Mouse (Mus musculus) right cerebral cortex, postnatal 4 days (tissue): ENCODE measurements around the gene Dennd2c.
"Not testable (repeated sequence)": the region's sequence is repeated elsewhere in the genome, so short reads cannot be mapped to it uniquely, and the experiment has no call there.

ENCODE experiments used
- DNase-seq: peaks from one replicate; pipeline ENCODE4 v3.0.0-alpha.2; 2022

The Dennd2c gene

DNA sequence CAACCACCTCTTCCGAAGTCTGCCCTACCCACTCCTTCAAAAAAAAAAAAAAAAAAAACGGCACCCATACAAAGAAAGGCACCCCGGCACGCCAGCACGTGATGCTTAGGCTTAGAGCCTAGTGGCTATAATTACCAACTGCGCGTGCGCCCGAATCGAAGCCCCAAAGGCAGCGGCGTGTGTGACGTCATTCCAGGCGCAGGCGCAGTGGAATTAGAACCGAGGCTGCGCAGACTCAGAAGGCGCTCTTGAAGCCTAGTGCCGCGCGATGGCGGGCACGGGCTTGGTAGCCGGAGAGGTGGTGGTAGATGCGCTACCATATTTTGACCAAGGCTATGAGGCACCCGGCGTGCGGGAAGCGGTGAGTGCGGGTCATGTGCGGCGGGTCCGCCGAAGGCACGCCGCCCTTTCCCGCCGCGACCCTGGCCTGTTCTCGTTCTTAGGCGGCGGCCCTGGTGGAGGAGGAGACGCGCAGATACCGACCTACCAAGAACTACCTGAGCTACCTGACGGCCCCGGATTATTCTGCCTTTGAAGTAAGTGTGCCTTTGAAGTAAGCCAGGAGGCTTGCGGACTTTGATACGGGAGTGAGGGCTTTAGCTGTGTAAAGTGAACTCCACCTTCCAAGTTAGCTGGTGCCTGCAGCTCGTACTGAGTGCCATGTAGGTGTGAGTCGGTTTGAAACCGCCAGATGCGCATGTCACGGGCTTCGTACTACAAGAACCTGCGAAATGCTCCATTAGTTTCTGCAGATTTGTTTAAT lies 69.3 kb downstream of the Dennd2c start, which contains the start of gene Bcas2:
Bcas2 (plus strand) TSS at position 151 of the 763 bp plus-strand sequence.
- peak; percentile 100 for DNase-seq

- no peak for DNase-seq
These were observed 70.2 kb downstream of the Dennd2c start for GRCm38 (mm10) chr3:103172615-103173014.

DNA sequence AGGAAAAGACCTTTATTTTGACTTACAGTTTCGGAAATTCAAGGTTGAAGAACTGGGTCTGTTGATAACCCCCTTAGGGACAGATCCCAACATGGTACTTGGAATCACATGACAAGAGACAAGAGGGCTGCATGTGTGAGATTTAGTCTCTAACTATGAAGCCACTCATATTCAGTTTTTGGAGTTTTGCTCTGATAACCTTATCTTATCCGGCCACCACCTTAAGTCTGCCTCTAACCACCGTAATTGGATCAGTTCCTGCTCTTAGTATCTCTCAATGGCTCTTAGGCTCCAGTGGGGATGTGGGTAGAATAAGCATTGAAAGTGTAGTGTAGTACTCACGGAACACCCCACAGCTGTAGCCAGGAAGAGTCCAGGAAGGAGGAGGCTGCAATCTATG lies 74.3 kb downstream of the Dennd2c start:
- no peak for DNase-seq

- no peak for DNase-seq
These were observed 77.1 kb downstream of the Dennd2c start for GRCm38 (mm10) chr3:103179527-103179926.

- DNase-seq: no peak
These were observed 78.8 kb downstream of the Dennd2c start for GRCm38 (mm10) chr3:103181171-103181570.

- no peak for DNase-seq
These were observed 80.4 kb downstream of the Dennd2c start for GRCm38 (mm10) chr3:103182821-103183220.

GRCm38 (mm10) chr3:103184467-103184866 lies 82.1 kb downstream of the Dennd2c start:
- not testable (repeated sequence) for DNase-seq

GRCm38 (mm10) chr3:103188451-103188850 lies 86.0 kb downstream of the Dennd2c start:
- DNase-seq: no peak

GRCm38 (mm10) chr3:103188856-103189255 lies 86.5 kb downstream of the Dennd2c start:
- no peak for DNase-seq

DNA sequence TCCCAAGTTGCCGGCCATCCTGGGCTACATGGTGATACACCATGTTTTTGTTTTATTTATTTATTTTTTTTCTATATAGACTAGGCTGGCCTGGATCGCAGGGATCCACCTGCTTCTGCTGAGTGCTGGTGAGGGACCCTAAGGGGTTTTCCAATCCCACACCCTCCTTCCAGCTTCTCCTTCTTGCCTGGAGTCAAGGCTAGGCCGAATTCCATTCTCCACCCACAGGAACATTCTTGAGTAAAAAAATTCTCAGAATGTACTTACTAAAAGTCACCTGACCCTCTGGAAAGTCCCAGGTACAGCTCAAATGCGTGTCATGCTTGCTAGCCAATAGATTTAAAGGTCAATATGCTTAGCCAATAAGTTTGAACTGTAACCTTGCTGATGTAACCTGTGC lies 89.8 kb downstream of the Dennd2c start:
- DNase-seq: no peak

GRCm38 (mm10) chr3:103193186-103193585 lies 90.8 kb downstream of the Dennd2c start:
- DNase-seq: no peak

- no peak for DNase-seq
These were observed 94.0 kb downstream of the Dennd2c start for GRCm38 (mm10) chr3:103196320-103196823.

DNA sequence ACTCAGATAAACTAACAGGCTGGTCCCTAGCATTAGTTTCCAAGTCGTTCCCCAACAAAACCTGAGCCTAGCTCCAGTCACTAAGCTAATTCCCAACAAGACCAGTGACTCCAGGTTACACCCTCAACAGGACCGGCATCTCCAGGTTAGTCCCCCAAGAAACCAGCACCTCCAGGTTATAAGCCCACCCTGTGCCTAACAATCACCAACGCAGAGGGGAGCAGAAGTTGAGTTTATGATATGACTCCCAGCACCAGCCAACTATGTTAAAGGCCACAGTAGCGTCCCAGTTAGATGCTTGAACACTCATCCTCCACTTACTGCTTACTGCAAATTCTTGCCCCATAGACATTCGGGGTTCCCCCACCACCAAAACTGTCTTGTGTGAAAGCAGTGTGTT lies 97.0 kb downstream of the Dennd2c start:
- no peak for DNase-seq

DNA sequence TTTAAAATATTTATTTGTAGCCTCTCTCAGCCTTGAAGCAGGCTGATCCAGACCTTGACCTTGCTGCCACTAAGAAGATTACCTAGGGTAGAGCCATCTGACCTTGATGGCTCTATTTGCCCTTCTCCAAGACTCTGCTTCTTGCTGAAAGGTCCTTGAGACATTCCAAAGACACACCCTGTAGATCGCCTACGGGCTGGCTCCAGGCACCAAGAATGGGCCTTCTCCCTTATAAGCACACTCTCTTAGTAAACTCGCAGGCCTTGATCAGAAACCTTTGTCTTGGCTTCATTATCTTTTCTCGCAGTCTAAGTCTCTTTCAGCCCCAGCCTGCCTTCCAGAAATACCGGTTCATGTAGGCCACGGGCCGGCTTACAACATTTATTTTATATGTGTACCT lies 98.7 kb downstream of the Dennd2c start:
- not testable (repeated sequence) for DNase-seq

DNA sequence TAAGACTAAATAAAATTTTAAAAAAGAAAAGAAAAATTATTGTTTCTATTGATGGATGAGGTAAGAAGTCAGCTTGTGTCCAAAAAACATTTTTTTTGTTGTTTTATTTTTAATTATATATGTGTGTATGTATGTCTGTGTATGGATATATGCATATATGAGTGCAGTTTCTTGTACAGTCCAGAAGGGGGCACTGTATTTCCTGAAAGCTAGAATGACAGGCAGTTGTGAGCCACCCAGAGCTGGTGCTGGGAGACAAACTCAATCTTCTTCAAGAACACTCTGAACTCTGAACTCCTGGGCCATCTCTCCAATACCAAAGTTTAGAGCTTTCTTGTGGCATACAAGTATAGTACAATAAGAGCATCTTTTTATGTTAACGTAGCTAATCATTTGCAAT lies 101.2 kb downstream of the Dennd2c start:
- no peak for DNase-seq

- no peak for DNase-seq
These were observed 102.0 kb downstream of the Dennd2c start for GRCm38 (mm10) chr3:103204445-103204844.

DNA sequence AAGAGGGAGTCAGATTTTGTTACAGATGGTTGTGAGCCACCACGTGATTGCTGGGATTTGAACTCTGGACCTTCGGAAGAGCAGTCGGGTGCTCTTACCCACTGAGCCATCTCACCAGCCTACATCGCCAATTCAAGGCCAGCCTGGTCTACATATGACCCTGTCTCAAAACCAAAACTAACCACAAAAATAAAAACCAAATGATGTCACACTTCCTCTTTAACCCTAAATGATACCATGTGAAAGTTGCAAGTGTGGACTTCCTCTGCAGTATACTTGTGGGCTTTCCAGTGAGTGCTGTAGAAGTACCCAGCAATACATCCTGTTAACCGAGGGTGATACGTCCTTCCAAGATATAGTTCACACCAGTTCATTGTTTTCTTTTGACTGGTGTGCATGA lies 104.0 kb downstream of the Dennd2c start:
- no peak for DNase-seq

DNA sequence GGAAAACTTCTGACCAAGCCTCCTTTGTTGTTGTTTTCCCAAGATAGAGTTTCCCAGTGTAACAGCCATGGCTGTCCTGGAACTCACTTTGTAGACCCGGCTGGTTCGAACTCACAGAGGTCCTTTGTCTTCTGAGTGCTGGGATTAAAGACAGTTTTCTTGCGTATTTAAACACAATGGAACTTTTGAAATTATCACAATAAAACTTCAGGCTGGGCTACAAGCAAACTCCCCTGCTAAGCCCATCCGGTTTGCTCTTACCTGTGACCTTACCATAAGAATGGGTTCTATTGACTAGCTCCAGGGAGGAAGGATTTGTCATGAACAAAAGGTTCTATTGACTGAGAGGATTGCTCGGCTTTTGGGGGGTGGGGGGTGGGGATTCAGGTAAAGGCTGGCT lies 105.3 kb downstream of the Dennd2c start:
- no peak for DNase-seq

DNA sequence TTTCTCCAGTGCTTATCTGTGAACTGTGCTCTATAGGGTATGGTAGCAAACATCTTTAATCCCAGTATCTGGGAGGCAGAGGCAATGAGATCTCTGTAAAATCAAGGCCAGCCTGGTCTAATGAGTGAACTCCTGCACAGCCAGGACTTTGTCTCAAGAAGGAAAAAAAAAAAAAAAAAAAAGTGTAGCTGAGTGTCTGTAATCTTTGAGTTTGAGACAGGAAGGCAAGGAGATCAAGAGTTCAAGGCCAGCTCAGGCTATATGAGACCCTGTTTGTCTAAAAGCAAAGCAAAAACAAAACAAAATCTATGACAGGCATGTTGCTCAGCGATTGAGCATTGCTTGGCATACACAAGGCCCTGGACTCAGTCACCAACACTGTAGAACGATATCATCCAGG lies 105.8 kb downstream of the Dennd2c start:
- no peak for DNase-seq

DNA sequence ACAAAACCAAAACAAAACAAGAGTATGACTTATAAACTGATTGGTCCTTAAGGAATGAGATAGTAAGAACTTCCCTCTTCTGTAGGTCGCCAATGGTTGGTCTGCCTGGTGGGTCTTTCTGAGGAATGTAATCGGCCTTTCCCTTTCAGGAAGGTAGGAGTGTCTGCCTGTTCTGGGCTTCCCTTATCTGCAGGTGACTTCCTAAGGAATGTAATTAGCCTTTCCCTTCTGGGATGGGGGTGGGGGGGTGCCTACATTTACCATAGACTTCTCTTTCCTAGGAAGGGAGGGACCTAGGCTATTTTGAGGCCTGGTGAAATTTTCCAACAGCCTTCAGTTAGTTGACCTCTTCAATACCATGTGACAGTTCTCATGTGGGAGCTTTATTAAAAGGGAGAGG lies 108.7 kb downstream of the Dennd2c start:
- no peak for DNase-seq

- DNase-seq: no peak
These were observed 109.7 kb downstream of the Dennd2c start for GRCm38 (mm10) chr3:103212142-103212541.

DNA sequence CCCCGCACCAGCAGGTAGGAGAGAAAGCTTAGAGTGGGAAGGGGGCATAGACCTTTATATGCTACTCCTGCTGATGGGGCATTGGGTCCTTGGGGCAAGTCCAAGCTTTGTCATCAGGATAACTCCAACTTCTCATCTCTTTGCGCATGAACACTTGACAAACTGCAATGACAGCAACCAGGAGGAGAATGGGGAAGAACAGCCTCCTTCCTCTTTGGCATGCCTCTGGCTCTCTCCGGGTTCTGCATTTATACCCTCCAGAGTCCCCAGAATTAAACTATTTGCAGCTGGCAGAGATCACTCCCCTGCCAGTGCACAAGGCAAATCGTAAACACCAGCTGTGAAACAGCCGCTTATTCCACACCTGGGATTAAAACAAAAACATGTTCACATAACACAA lies 111.1 kb downstream of the Dennd2c start:
- no peak for DNase-seq

GRCm38 (mm10) chr3:103214593-103215285 lies 112.3 kb downstream of the Dennd2c start:
- DNase-seq: no peak

- DNase-seq: not testable (repeated sequence)
These were observed 113.0 kb downstream of the Dennd2c start for GRCm38 (mm10) chr3:103215399-103215798.
